Mouse (Mus musculus) adrenal gland, postnatal 36 days (tissue): ENCODE data around the gene Fcamr. TPM values are rescaled to one million over a fixed set of nuclear protein-coding genes. Genes with fewer than 3 reads are reported as not detected.

ENCODE experiments used
- DNase-seq, 2 experiments: peaks; one replicate each; pipeline ENCODE4 v3.0.0; 2021; ENCODE audit warnings: mixed read lengths in 1 of 2
- total RNA-seq, 2 experiments: library from RNA; stranded (reverse); gene quantifications; 2 replicates each; pipeline ENCODE4 v1.2.3; 2021

The Fcamr gene
- total RNA-seq, 2 experiments from 2014 or later, result not detected

GRCm38 (mm10) chr1:130802976-130803375 lies 2.3 kb downstream of the Fcamr start:
- no peak for DNase-seq

- no peak for DNase-seq
These were observed 3.6 kb downstream of the Fcamr start for GRCm38 (mm10) chr1:130804279-130804678.

GRCm38 (mm10) chr1:130810906-130811305 lies 10.2 kb downstream of the Fcamr start:
- no peak for DNase-seq

- no peak for DNase-seq
These were observed 10.6 kb downstream of the Fcamr start for GRCm38 (mm10) chr1:130811316-130811715.

- DNase-seq, result no peak
These were observed 19.0 kb downstream of the Fcamr start for GRCm38 (mm10) chr1:130819737-130820136.

- no peak for DNase-seq
These were observed 19.8 kb downstream of the Fcamr start for GRCm38 (mm10) chr1:130820316-130821148.

GRCm38 (mm10) chr1:130821149-130821471 lies 20.4 kb downstream of the Fcamr start:
- no peak for DNase-seq

- no peak for DNase-seq
These were observed 21.4 kb downstream of the Fcamr start for GRCm38 (mm10) chr1:130821911-130822625.

- DNase-seq, result no peak
These were observed 25.7 kb downstream of the Fcamr start, which contains the start of gene Pigr for GRCm38 (mm10) chr1:130826448-130826847. Gene Pigr, plus strand, starts transcription at chr1:130826684.

- no peak for DNase-seq
These were observed 28.0 kb downstream of the Fcamr start for GRCm38 (mm10) chr1:130828656-130829055.

- DNase-seq, result no peak
These were observed 29.5 kb downstream of the Fcamr start for GRCm38 (mm10) chr1:130829906-130830830.

- no peak for DNase-seq
These were observed 31.8 kb downstream of the Fcamr start for GRCm38 (mm10) chr1:130832230-130833149.

GRCm38 (mm10) chr1:130835161-130835936 lies 34.6 kb downstream of the Fcamr start:
- DNase-seq, result no peak

GRCm38 (mm10) chr1:130838288-130838687 lies 37.6 kb downstream of the Fcamr start:
- DNase-seq, result no peak

- DNase-seq, result no peak
These were observed 40.1 kb downstream of the Fcamr start for GRCm38 (mm10) chr1:130840599-130841379.

- no peak for DNase-seq
These were observed 40.9 kb downstream of the Fcamr start for GRCm38 (mm10) chr1:130841621-130842020.

GRCm38 (mm10) chr1:130844516-130844915 lies 43.8 kb downstream of the Fcamr start:
- no peak for DNase-seq

GRCm38 (mm10) chr1:130849530-130850214 lies 49.0 kb downstream of the Fcamr start:
- no peak for DNase-seq

- DNase-seq, result no peak
These were observed 49.7 kb downstream of the Fcamr start for GRCm38 (mm10) chr1:130850405-130850804.
